12 mouse cellular contexts compared by ENCODE assay signal in genomic region chr8:91630320-91631033, GRCm38 (mm10).
DNase-seq lines count a peak whose midpoint lies in the region; ATAC-seq and TF ChIP-seq lines count a peak whose summit lies in the region.
"Had no signal": no experiment of that assay in that cellular context is flagged by ENCODE, and none has a peak within 500 bp of the region (broad histone marks: within the 10 kb centered on the region; RNA-seq: fewer than 3 reads in every experiment).

No protein-coding gene starts in this region.

- no peak overlapping the region; the same call in 1 of the 2 replicates for H3K4me2 ChIP-seq in forebrain, postnatal 0 days (ENCODE audit: low read depth)
- H3K4me2 ChIP-seq in forebrain, embryonic 12.5 days = no peak overlapping the region
- peak overlapping the region; percentile 53 for H3K4me2 ChIP-seq in heart, postnatal 0 days (ENCODE audit: low read depth, low read length)
- peak overlapping the region; percentile 23 for H3K4me2 ChIP-seq in lung, embryonic 15.5 days
- peak overlapping the region; percentile 46 for H3K4me2 ChIP-seq in limb, embryonic 13.5 days (replicated peaks)

- no peaks in the 10 kb centered on the region for H3K9me3 ChIP-seq in forebrain, postnatal 0 days (ENCODE audit: low read length)
- no peaks in the 10 kb centered on the region for H3K9me3 ChIP-seq in forebrain, embryonic 12.5 days
- no peaks in the 10 kb centered on the region for H3K9me3 ChIP-seq in heart, postnatal 0 days (replicated peaks; ENCODE audit: control insufficient read depth, low read length)
- H3K9me3 ChIP-seq in lung, embryonic 15.5 days = no peaks in the 10 kb centered on the region
- no peaks in the 10 kb centered on the region for H3K9me3 ChIP-seq in limb, embryonic 13.5 days
- H3K9me3 ChIP-seq: heart, embryonic 10.5 days had no signal

- H3K4me3 ChIP-seq in forebrain, postnatal 0 days (ENCODE audit: low read depth, low read length) = no peak overlapping the region
- H3K4me3 ChIP-seq in forebrain, embryonic 12.5 days (replicated peaks) = no peak overlapping the region
- peak overlapping the region; percentile 26 for H3K4me3 ChIP-seq in heart, postnatal 0 days (ENCODE audit: low read depth, low read length)
- no peak overlapping the region for H3K4me3 ChIP-seq in lung, embryonic 15.5 days
- no peak overlapping the region for H3K4me3 ChIP-seq in lung, adult 2 months (replicated peaks; ENCODE audit: extremely low read depth, low read depth, low read length)
- H3K4me3 ChIP-seq in limb, embryonic 13.5 days = no peak overlapping the region

- no peak for TF ChIP-seq POLR2A in lung, adult 2 months (IDR thresholded peaks at IDR 0.05; ENCODE audit: borderline replicate concordance, extremely low read depth, low read depth, low read length)

- WGBS in forebrain, postnatal 0 days = 43% methylated on average over 16 of the region's 16 CpGs
- WGBS in forebrain, embryonic 12.5 days = 60% methylated on average over 16 of the region's 16 CpGs
- 66% methylated on average over 16 of the region's 16 CpGs for WGBS in heart, postnatal 0 days
- 26% methylated on average over 16 of the region's 16 CpGs for WGBS in lung, embryonic 15.5 days
- 43% methylated on average over 16 of the region's 16 CpGs for WGBS in lung, adult 2 months
- WGBS in limb, embryonic 13.5 days = 22% methylated on average over 16 of the region's 16 CpGs

- no peak overlapping the region for H3K27ac ChIP-seq in forebrain, postnatal 0 days (ENCODE audit: low read depth, low read length)
- H3K27ac ChIP-seq in forebrain, embryonic 12.5 days = no peak overlapping the region
- peak overlapping the region; percentile 70 for H3K27ac ChIP-seq in heart, postnatal 0 days (ENCODE audit: low read depth)
- no peak overlapping the region for H3K27ac ChIP-seq in lung, embryonic 15.5 days
- H3K27ac ChIP-seq in limb, embryonic 13.5 days = no peak overlapping the region
- H3K27ac ChIP-seq: heart, embryonic 10.5 days had no signal

- no peaks in the 10 kb centered on the region for H3K36me3 ChIP-seq in forebrain, postnatal 0 days (ENCODE audit: insufficient read depth)
- no peaks in the 10 kb centered on the region for H3K36me3 ChIP-seq in forebrain, embryonic 12.5 days (replicated peaks)
- H3K36me3 ChIP-seq in heart, postnatal 0 days (replicated peaks; ENCODE audit: control insufficient read depth, insufficient read depth, low read length) = no peaks in the 10 kb centered on the region; the same call in 1 of the 2 replicates
- H3K36me3 ChIP-seq in lung, embryonic 15.5 days = no peaks in the 10 kb centered on the region
- 0 out of 2 replicates have a peak, but pooled peaks cover 6% of the 10 kb centered on the region for H3K36me3 ChIP-seq in limb, embryonic 13.5 days

- no peak for TF ChIP-seq CTCF in forebrain, postnatal 0 days (IDR thresholded peaks at IDR 0.05; ENCODE audit: low read depth)
- no peak for TF ChIP-seq CTCF in heart, postnatal 0 days (IDR thresholded peaks at IDR 0.05; ENCODE audit: low read depth)
- TF ChIP-seq CTCF in lung, adult 2 months (IDR thresholded peaks at IDR 0.05; ENCODE audit: insufficient read depth, low read length) = no peak

- no peak overlapping the region for H3K9ac ChIP-seq in forebrain, postnatal 0 days
- H3K9ac ChIP-seq in forebrain, embryonic 12.5 days = no peak overlapping the region
- peak overlapping the region; percentile 45; the same call in 1 of the 2 replicates for H3K9ac ChIP-seq in heart, postnatal 0 days (replicated peaks; ENCODE audit: low read depth, low read length)
- no peak overlapping the region for H3K9ac ChIP-seq in lung, embryonic 15.5 days
- H3K9ac ChIP-seq in limb, embryonic 13.5 days = no peak overlapping the region

- no peak for TF ChIP-seq EP300 in heart, postnatal 0 days (IDR thresholded peaks at IDR 0.05; ENCODE audit: low read depth)

- peak; percentile 42; the same call in 1 of the 2 replicates for ATAC-seq in forebrain, postnatal 0 days
- no peak for ATAC-seq in forebrain, embryonic 12.5 days (ENCODE audit: low FRiP score)
- ATAC-seq in heart, postnatal 0 days (ENCODE audit: insufficient read depth, low read depth) = no peak
- ATAC-seq in lung, embryonic 15.5 days (ENCODE audit: borderline replicate concordance, extremely low read depth, low FRiP score, low TSS enrichment) = no peak; the same call in 1 of the 2 replicates
- ATAC-seq in limb, embryonic 13.5 days (ENCODE audit: low FRiP score, low read depth) = no peak

- peaks cover 14% of the 10 kb centered on the region; the same call in 1 of the 2 replicates for H3K4me1 ChIP-seq in forebrain, postnatal 0 days (ENCODE audit: insufficient read depth)
- H3K4me1 ChIP-seq in forebrain, embryonic 12.5 days = peaks cover 44% of the 10 kb centered on the region
- peaks cover 42% of the 10 kb centered on the region for H3K4me1 ChIP-seq in heart, postnatal 0 days (ENCODE audit: control insufficient read depth, insufficient read depth)
- peaks cover 32% of the 10 kb centered on the region for H3K4me1 ChIP-seq in lung, embryonic 15.5 days
- H3K4me1 ChIP-seq in lung, adult 2 months (ENCODE audit: control insufficient read depth, insufficient read depth, low read length) = peaks cover 9% of the 10 kb centered on the region; the same call in 1 of the 2 replicates
- peaks cover 27% of the 10 kb centered on the region for H3K4me1 ChIP-seq in limb, embryonic 13.5 days

- no peak for DNase-seq in forebrain, postnatal 0 days
- DNase-seq in heart, postnatal 0 days (ENCODE audit: low spot score) = no peak
- no peak for DNase-seq in heart, adult 9 months (ENCODE audit: low spot score in 2 of 2)
- DNase-seq in lung, adult 2 months = no peak
- DNase-seq in adrenal gland, postnatal 25 days = no peak
- DNase-seq: cerebellum, adult 9-10 months; liver; right cerebral cortex, postnatal 14 days had no signal

- H3K27me3 ChIP-seq in forebrain, postnatal 0 days (ENCODE audit: insufficient read depth, low read length) = no peaks in the 10 kb centered on the region
- H3K27me3 ChIP-seq in forebrain, embryonic 12.5 days = peaks cover 75% of the 10 kb centered on the region
- H3K27me3 ChIP-seq in heart, postnatal 0 days (ENCODE audit: control insufficient read depth, insufficient read depth, low read length) = no peaks in the 10 kb centered on the region
- H3K27me3 ChIP-seq in lung, embryonic 15.5 days = peaks cover 8% of the 10 kb centered on the region; the same call in 1 of the 2 replicates
- peaks cover 99% of the 10 kb centered on the region for H3K27me3 ChIP-seq in limb, embryonic 13.5 days

Comparison
In these comparisons a context has a peak if more than half of its experiments do, and no peak if none do; other contexts are left out.
1. H3K4me2 ChIP-seq: peak in heart, postnatal 0 days (single experiment), lung, embryonic 15.5 days (single experiment) and limb, embryonic 13.5 days (single experiment); none in forebrain, postnatal 0 days (single experiment) and forebrain, embryonic 12.5 days (single experiment).